Mouse (Mus musculus): ENCODE data around the gene Agbl4. TPM values are rescaled to one million over a fixed set of nuclear protein-coding genes. Genes with fewer than 3 reads are reported as not detected.

The Agbl4 gene
- polyA plus RNA-seq, 1 experiment: not detected

- H3K36me3 ChIP-seq (replicated peaks; ENCODE audit: low read length): no peaks in the 10 kb centered on the region
- no peaks in the 10 kb centered on the region for H3K4me1 ChIP-seq
- 0 out of 2 replicates have a peak, but pooled peaks cover 3% of the 10 kb centered on the region for H3K9me3 ChIP-seq
- no peak for TF ChIP-seq GATA1 (IDR thresholded peaks at IDR 0.05; ENCODE audit: borderline replicate concordance, low read length)
- no peak for TF ChIP-seq FLI1 (IDR thresholded peaks at IDR 0.05; ENCODE audit: low read length)
- no peaks in the 10 kb centered on the region for H3K27me3 ChIP-seq (replicated peaks)
- H3K4me3 ChIP-seq (replicated peaks): no peak overlapping the region
Observed at GRCm38 (mm10) chr4:111294528-111295241, 897.2 kb downstream of the Agbl4 start.

DNA sequence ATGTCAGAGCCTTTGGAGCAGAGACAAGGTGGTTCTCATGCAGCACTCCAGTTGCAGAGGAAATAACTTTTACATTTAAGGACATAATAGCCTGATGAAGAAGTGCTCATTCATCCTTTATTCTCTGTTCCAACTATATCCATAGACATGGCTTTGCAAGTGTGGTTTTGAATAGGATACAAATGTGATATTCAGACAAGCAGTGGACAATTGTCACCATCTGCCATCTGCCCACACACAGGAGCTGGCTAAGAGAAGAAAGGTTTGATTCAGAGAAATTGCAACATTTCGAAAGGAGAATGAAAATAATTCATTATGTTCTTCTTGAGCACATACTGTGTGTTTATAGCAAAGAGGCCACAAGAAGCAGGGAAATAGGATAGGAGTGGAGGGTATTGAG lies 909.1 kb downstream of the Agbl4 start:
- TF ChIP-seq FLI1 (IDR thresholded peaks at IDR 0.05; ENCODE audit: low read length): no peak
- no peak for TF ChIP-seq GATA1 (IDR thresholded peaks at IDR 0.05; ENCODE audit: borderline replicate concordance, low read length)
- H3K4me1 ChIP-seq: no peaks in the 10 kb centered on the region
- H3K4me3 ChIP-seq (replicated peaks): no peak overlapping the region
- H3K27me3 ChIP-seq (replicated peaks): no peaks in the 10 kb centered on the region
- H3K9me3 ChIP-seq: peaks cover 9% of the 10 kb centered on the region
- no peaks in the 10 kb centered on the region for H3K36me3 ChIP-seq (replicated peaks; ENCODE audit: low read length)

GRCm38 (mm10) chr4:111307166-111307565 lies 909.7 kb downstream of the Agbl4 start:
- peaks cover 9% of the 10 kb centered on the region for H3K9me3 ChIP-seq
- H3K4me1 ChIP-seq: no peaks in the 10 kb centered on the region
- no peaks in the 10 kb centered on the region for H3K27me3 ChIP-seq (replicated peaks)
- H3K4me3 ChIP-seq (replicated peaks): no peak overlapping the region
- no peaks in the 10 kb centered on the region for H3K36me3 ChIP-seq (replicated peaks; ENCODE audit: low read length)
- TF ChIP-seq FLI1 (IDR thresholded peaks at IDR 0.05; ENCODE audit: low read length): no peak
- no peak for TF ChIP-seq GATA1 (IDR thresholded peaks at IDR 0.05; ENCODE audit: borderline replicate concordance, low read length)

DNA sequence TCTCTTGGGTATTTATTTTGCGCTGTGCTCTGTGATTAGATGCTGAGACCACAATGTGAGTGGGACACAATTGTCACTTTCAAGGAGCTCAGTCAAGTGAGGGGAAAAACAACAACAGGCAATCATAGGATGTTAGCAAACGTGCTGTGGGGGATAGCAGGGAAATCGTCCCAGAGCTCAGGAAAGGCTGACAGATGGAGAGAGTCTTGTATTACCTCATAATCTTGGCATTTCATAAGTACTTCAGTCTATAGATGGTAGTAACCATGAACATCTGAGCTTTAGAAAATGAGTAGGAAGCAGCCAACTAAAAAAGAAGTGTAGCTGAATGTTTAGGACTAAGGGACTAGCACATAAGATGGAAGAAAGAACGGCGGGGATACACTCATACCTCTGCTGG lies 910.2 kb downstream of the Agbl4 start:
- TF ChIP-seq FLI1 (IDR thresholded peaks at IDR 0.05; ENCODE audit: low read length) (no peak), GATA1 (IDR thresholded peaks at IDR 0.05; ENCODE audit: borderline replicate concordance, low read length) (no peak)
- Histone ChIP-seq H3K36me3 (replicated peaks; ENCODE audit: low read length) (no peaks in the 10 kb centered on the region), H3K9me3 (peaks cover 9% of the 10 kb centered on the region), H3K27me3 (replicated peaks) (no peaks in the 10 kb centered on the region), H3K4me1 (no peaks in the 10 kb centered on the region), H3K4me3 (replicated peaks) (no peak overlapping the region)

DNA sequence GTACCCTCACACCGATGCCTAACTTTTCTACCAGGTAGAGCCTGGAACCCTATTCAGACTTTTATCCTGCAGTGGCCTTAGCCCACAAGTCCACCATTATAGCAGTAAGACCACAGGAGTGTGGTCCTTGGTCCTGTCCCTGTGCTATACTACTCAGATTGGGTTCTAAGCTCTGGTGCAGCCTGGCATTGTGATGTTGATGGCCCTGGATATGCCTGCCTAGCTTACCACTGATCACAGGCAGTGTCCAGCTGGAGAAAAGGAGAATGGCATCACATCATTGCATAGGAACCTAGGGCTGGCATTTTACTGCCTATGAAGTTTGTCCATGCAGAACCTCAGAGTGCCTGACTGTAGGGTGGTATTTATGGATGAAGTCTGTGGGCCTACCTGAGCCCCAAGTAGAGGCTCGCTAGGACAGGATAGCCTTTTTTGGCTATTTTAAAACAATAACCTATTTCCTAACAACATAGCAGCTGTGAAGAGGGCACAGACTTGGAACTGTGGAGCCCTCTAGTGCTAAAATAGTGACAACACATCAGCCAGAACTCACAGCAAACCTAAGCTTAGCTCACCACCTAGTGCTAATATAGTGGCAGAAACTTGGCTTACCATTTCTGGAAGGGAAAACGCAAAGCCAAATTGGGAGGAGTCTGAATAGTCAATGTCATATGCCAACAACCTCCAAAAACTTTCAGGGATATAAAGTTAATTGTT lies 911.3 kb downstream of the Agbl4 start:
- no peaks in the 10 kb centered on the region for H3K27me3 ChIP-seq (replicated peaks)
- no peaks in the 10 kb centered on the region for H3K36me3 ChIP-seq (replicated peaks; ENCODE audit: low read length)
- TF ChIP-seq FLI1 (IDR thresholded peaks at IDR 0.05; ENCODE audit: low read length) (no peak), GATA1 (IDR thresholded peaks at IDR 0.05; ENCODE audit: borderline replicate concordance, low read length) (no peak)

GRCm38 (mm10) chr4:111327094-111327493 lies 929.6 kb downstream of the Agbl4 start:
- Histone ChIP-seq H3K27me3 (replicated peaks) (no peaks in the 10 kb centered on the region), H3K4me1 (no peaks in the 10 kb centered on the region), H3K36me3 (replicated peaks; ENCODE audit: low read length) (no peaks in the 10 kb centered on the region), H3K4me3 (replicated peaks) (no peak overlapping the region), H3K9me3 (no peaks in the 10 kb centered on the region)
- TF ChIP-seq GATA1 (IDR thresholded peaks at IDR 0.05; ENCODE audit: borderline replicate concordance, low read length): no peak
- TF ChIP-seq FLI1 (IDR thresholded peaks at IDR 0.05; ENCODE audit: low read length): no peak

More for the DNA sequence above, 911.3 kb downstream of the Agbl4 start:
- Histone ChIP-seq H3K9me3 (peaks cover 9% of the 10 kb centered on the region), H3K4me1 (no peaks in the 10 kb centered on the region), H3K4me3 (replicated peaks) (no peak overlapping the region)

GRCm38 (mm10) chr4:111327760-111328373 lies 930.4 kb downstream of the Agbl4 start:
- H3K4me3 ChIP-seq (replicated peaks): no peak overlapping the region
- no peaks in the 10 kb centered on the region for H3K27me3 ChIP-seq (replicated peaks)
- H3K36me3 ChIP-seq (replicated peaks; ENCODE audit: low read length): no peaks in the 10 kb centered on the region
- H3K4me1 ChIP-seq: no peaks in the 10 kb centered on the region
- no peaks in the 10 kb centered on the region for H3K9me3 ChIP-seq
- TF ChIP-seq GATA1 (IDR thresholded peaks at IDR 0.05; ENCODE audit: borderline replicate concordance, low read length) (no peak), FLI1 (IDR thresholded peaks at IDR 0.05; ENCODE audit: low read length) (no peak)

GRCm38 (mm10) chr4:111329501-111329900 lies 932.0 kb downstream of the Agbl4 start:
- no peak for TF ChIP-seq FLI1 (IDR thresholded peaks at IDR 0.05; ENCODE audit: low read length)
- no peak for TF ChIP-seq GATA1 (IDR thresholded peaks at IDR 0.05; ENCODE audit: borderline replicate concordance, low read length)
- Histone ChIP-seq H3K4me1 (no peaks in the 10 kb centered on the region), H3K9me3 (no peaks in the 10 kb centered on the region), H3K36me3 (replicated peaks; ENCODE audit: low read length) (no peaks in the 10 kb centered on the region), H3K4me3 (replicated peaks) (no peak overlapping the region), H3K27me3 (replicated peaks) (no peaks in the 10 kb centered on the region)

- TF ChIP-seq FLI1 (IDR thresholded peaks at IDR 0.05; ENCODE audit: low read length): no peak
- no peak for TF ChIP-seq GATA1 (IDR thresholded peaks at IDR 0.05; ENCODE audit: borderline replicate concordance, low read length)
- H3K4me1 ChIP-seq: no peaks in the 10 kb centered on the region
- no peak overlapping the region for H3K4me3 ChIP-seq (replicated peaks)
- H3K27me3 ChIP-seq (replicated peaks): no peaks in the 10 kb centered on the region
- no peaks in the 10 kb centered on the region for H3K36me3 ChIP-seq (replicated peaks; ENCODE audit: low read length)
- peaks cover 3% of the 10 kb centered on the region; the same call in 1 of the 2 replicates for H3K9me3 ChIP-seq
Observed at GRCm38 (mm10) chr4:111332864-111333263, 935.4 kb downstream of the Agbl4 start.

GRCm38 (mm10) chr4:111349965-111350364 lies 952.5 kb downstream of the Agbl4 start:
- Histone ChIP-seq H3K4me3 (replicated peaks) (no peak overlapping the region), H3K4me1 (no peaks in the 10 kb centered on the region), H3K36me3 (replicated peaks; ENCODE audit: low read length) (no peaks in the 10 kb centered on the region), H3K27me3 (replicated peaks) (no peaks in the 10 kb centered on the region), H3K9me3 (peaks cover 9% of the 10 kb centered on the region)
- TF ChIP-seq GATA1 (IDR thresholded peaks at IDR 0.05; ENCODE audit: borderline replicate concordance, low read length) (no peak), FLI1 (IDR thresholded peaks at IDR 0.05; ENCODE audit: low read length) (no peak)

All from megakaryocyte, embryonic 14.5 days (primary cell).